Mouse (Mus musculus) layer of hippocampus, adult 2 months (tissue): ENCODE measurements around the gene Chn2. TPM values are rescaled to one million over a fixed set of nuclear protein-coding genes. Genes with fewer than 3 reads are reported as not detected.

Experiments
- DNase-seq, 2 experiments: peaks; one replicate each; pipeline ENCODE4 v3.0.0; 2022; ENCODE audit warnings: low spot score in 2 of 2
- H3K27ac ChIP-seq: fragments of 200-600 bp; 2 replicates; pipeline ENCODE4 v1.8.1; 2022
- H3K4me3 ChIP-seq: fragments of 200-600 bp; 2 replicates; pipeline ENCODE4 v1.8.1; 2022; ENCODE audit warnings: mild to moderate bottlenecking
- CTCF ChIP-seq: fragments of 200-600 bp; conservative IDR thresholded peaks from 2 replicates; pipeline ENCODE4 v1.8.1; 2022; ENCODE audit warnings: antibody characterized with exemption, mild to moderate bottlenecking, moderate library complexity
- total RNA-seq, 2 experiments: library from RNA; stranded (reverse); gene quantifications; 2 replicates each; pipeline ENCODE4 v1.2.3; 2021

The Chn2 gene
- total RNA-seq, 2 experiments from 2014 or later = 16.0 to 19.7 TPM

DNA sequence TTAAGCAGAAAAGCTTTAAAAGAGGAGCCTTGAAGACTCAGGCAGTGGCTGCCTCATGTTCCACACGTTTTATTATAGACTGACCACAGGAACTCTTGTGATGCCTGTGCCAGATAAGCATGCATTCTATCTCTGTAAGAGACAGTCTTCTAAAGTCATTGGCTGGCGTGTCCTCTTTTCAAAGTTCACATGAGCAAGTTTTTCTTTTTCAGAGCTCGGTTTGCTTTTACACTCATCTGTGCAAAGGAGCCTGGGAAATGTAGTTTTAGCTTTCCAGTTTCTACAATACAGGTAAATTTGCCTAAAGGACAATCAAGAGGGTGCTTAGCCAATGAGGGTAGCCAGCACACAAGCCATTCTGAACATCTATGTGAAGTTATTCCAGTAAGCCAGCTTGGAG, 51.5 kb downstream of the Chn2 start:
- no peak for TF ChIP-seq CTCF
- no peak overlapping the region for H3K4me3 ChIP-seq
- no peak overlapping the region for H3K27ac ChIP-seq
- no peak for DNase-seq

DNA sequence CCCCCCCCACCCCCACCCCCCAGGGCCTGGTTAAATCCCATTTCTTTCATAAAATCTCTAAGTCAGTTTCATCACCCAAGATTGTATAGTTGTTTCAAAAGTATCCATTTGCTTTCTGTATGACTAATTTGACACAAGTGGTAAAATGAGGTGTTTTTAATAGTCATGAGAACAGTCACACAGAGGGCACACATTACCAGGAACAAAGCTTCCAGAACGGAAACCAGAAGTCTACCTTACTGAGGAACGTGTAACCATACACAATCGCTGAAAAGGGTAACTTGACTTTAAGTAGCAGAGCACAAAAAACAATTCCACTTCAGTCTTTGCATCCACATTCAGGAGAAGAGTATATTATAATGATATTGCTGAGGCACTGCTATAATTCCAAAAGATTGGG, 53.6 kb downstream of the Chn2 start:
- no peak for DNase-seq
- no peak overlapping the region for H3K27ac ChIP-seq
- no peak overlapping the region for H3K4me3 ChIP-seq
- TF ChIP-seq CTCF = no peak

DNA sequence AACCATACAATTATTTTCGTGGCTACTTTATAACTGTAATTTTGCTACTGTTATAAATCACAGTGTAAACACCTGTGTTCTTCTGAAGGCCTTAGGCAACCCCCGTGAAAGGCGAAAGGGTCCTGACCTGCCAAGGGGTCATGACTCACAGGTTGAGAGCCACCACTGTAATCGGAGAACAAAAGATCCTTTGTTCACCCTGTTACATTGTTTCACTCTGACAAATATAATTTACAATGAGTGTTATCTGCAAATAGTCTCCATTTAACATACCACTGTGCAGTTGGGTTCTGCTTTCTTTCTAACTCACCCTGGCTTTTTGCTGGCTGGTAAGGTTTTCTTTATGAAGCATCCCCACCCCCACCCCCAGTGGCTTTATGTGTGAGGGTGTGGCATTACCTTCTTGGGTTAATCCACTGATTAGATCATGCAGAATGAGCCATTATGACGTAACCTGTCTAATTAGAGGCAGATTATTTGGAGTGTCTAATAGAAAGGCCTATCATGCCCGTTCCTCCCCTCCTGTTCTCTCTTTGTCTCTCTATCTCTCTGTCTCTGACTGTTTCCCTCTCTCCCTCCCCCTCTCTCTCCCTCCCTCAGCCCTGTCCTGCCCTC, 56.9 kb downstream of the Chn2 start:
- Histone ChIP-seq H3K27ac (no peak overlapping the region), H3K4me3 (no peak overlapping the region)
- no peak for TF ChIP-seq CTCF
- DNase-seq = no peak

DNA sequence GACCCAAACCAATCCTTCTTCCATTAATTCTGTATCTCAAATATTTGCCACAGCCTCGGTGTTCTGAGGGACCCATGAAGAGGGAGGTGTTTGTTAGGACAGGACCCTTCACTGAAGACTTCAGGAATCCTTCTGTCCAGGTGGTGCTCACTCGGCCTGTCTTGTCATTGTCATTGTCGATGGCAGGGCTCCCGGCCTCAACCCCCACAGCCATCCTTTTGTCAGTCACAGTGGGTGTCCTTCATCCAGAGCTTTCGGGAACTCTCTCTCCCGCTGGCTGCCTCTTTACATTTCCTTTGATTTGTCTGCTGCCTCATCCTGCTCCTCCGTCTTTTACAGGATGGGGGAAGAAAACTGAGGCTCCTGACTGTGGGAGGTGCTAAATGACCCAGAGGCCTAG, 57.5 kb downstream of the Chn2 start:
- Histone ChIP-seq H3K27ac (no peak overlapping the region), H3K4me3 (no peak overlapping the region)
- TF ChIP-seq CTCF = no peak
- DNase-seq = no peak

DNA sequence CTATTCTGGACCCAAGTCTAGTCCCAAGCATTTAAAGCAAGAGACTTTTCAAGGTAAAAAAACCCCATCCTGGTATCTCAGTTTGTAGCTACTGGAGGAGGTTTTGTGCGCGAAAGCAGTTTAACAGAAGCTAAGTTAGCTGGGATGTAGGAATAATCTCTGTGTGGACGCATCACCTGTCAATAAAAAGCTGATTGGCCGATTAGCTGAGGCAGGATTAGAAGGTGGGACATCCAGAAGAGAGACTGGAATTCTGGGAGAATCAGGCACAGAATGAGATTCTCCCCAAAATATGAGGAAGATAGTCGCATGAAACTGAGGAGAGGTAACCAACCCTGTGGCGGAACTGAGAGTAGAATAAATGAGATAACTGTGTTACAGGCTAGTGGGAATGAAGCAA, 59.0 kb downstream of the Chn2 start:
- no peak for DNase-seq
- H3K27ac ChIP-seq = no peak overlapping the region
- TF ChIP-seq CTCF = no peak

DNA sequence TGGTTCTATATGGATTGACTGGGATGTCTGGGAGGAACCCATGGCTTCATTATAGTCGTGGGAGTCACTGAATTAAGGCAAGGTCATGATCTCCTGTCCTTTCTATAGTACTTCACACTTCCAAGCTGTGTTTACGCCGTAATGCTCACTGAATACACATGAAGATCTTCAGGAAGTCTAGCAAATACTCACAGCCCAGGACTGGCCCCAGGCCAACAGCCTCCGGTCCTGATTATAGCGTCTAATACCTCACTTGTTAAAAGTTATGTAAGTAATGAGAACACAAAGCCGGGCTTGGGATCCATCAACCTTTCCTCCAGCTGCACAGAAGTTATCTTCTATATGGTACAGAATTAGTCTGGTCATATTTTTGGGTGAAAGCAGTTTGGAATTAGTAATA, 60.3 kb downstream of the Chn2 start:
- TF ChIP-seq CTCF = no peak
- Histone ChIP-seq H3K27ac (no peak overlapping the region), H3K4me3 (no peak overlapping the region)
- no peak for DNase-seq

More for the DNA sequence above, 59.0 kb downstream of the Chn2 start:
- H3K4me3 ChIP-seq = no peak overlapping the region

DNA sequence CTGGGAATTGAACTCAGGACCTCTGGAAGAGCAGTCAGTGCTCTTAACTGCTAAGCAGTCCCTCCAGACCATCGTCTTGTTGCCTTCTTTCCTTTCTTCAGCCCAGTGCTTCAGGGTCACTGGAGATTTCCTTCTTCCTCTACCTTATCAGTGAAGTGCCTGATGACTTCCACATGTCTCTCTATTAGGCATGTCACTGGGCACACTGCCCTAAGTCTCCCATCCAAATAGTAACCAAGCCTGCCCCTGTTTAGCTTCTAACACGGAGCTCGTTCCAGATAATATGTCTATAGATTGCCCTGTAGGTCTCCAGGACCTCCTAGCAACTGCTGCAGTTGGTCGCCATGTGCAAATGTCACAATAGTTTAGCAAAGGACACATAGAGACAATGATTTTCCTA, 62.9 kb downstream of the Chn2 start:
- no peak for DNase-seq
- H3K4me3 ChIP-seq = no peak overlapping the region
- TF ChIP-seq CTCF = no peak
- H3K27ac ChIP-seq = no peak overlapping the region

DNA sequence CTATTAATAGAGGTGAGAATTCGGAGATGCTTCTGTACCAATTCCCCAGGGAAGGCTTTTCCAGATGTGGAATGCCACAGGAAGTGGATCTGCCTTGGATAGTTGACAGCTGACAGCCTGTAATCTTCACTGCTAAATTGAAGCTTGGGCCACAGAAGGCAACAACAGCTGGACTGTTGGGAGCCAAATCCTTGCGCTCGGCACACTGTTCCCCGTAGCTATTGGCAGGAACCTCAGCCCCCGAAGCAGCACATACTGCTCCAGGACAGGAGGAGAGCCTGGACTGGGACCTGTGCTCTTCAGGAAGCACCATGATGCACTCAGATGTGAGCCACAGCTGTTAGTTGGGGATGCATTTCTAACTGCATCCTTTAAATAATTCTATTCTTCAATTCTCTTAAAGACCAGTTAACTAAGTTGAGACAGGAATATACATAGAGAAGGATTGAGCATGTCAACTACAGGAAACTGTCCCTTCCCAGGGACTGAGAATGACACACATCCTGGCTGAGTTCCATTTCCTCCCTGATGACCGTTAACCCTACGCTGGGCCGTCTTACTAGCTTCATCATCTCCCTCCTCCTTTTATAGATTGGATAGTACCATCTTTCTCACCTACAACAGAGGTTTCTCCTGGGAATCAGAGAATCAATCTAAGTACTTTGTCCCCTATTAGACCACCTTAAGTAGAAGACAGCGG, 64.1 kb downstream of the Chn2 start:
- no peak overlapping the region for H3K27ac ChIP-seq
- DNase-seq = no peak
- no peak overlapping the region for H3K4me3 ChIP-seq
- no peak for TF ChIP-seq CTCF

DNA sequence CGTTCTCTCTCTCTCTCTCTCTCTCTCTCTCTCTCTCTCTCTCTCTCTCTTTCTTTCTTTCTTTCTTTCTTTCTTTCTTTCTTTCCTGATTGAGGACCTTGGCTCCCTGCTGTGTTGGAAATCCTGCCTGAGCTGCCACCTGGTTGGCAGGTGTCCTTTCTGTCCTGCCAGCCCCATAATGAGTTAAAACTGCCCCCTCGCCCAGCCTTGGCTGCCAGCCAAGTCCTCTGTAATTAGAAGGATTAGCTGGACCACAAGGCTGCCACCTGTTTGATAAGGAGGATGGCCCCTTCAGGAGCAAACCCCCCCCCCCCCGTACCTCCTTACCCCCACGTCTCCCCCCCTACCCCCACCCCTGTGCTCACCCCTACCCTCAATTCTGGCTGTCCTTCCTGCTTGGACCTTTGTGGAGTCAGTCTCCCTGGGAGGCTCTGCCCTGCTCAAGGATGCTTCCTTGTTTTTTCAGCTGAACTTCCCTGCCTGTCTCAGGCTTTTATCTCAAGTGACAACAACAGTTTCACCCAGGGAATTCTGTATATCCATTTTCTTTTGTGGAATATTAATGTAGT, 72.1 kb downstream of the Chn2 start:
- no peak for DNase-seq
- Histone ChIP-seq H3K4me3 (no peak overlapping the region), H3K27ac (no peak overlapping the region)
- TF ChIP-seq CTCF = no peak

DNA sequence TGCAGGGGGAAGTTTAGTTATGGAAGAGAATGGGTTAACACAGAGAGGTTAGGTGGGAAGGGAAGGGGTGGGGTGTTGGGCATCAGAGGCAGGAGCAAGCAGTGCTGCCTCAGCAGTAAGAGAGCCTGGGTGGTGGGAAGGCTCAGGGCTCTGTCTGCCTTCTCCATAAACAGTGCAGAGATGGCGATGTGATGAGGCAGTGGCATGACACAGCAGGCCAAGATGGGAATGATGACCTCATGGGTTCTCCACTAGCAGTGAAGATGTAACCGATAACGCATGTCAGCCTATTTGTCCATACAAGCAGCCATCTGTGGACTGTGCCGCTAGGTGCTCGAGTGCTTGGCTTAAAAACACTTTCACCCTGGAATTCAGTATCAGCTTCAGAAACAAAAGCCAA, 74.0 kb downstream of the Chn2 start:
- no peak for DNase-seq
- TF ChIP-seq CTCF = no peak
- no peak overlapping the region for H3K4me3 ChIP-seq
- no peak overlapping the region for H3K27ac ChIP-seq

DNA sequence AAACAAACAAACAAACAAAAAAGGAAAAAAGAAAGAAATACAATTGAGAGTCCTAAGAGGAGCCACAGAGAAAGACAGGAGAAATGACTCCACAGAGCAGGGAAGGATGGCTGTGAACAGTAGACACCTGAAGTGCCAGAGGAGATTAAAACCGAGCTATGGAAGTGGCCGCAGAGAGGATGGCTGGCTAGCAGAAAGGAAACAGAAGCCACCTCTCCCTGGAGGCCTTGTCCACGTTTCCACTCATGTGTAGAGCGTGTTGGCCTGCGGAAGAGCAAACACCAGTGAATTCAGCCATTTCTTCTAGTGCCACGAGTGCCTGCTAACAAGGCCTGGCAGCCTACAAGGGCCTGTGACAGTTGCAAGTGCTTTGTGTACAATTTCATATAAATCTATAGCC, 75.1 kb downstream of the Chn2 start:
- no peak overlapping the region for H3K4me3 ChIP-seq

DNA sequence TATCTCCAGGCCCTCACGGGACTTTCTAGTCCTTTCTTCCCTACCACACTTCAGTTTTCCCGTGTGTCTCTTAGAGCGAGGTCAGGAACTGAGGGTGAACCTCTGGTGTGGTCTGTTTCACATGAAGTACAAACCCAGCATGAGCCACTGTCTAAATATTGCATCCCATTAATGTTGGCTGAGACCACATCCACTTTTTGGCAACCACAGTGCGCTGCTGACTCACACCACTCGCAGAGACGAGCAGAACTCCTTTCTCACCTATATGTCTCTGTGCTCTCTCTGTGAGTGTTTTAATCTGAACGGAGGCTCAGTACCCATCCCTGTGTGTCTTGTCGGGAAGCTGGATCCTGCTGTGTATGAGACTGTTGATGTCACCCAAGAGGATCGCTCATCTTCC, 76.9 kb downstream of the Chn2 start:
- TF ChIP-seq CTCF = no peak
- Histone ChIP-seq H3K4me3 (no peak overlapping the region), H3K27ac (no peak overlapping the region)
- DNase-seq = no peak

More for the DNA sequence above, 75.1 kb downstream of the Chn2 start:
- TF ChIP-seq CTCF = no peak
- no peak overlapping the region for H3K27ac ChIP-seq
- DNase-seq = no peak

DNA sequence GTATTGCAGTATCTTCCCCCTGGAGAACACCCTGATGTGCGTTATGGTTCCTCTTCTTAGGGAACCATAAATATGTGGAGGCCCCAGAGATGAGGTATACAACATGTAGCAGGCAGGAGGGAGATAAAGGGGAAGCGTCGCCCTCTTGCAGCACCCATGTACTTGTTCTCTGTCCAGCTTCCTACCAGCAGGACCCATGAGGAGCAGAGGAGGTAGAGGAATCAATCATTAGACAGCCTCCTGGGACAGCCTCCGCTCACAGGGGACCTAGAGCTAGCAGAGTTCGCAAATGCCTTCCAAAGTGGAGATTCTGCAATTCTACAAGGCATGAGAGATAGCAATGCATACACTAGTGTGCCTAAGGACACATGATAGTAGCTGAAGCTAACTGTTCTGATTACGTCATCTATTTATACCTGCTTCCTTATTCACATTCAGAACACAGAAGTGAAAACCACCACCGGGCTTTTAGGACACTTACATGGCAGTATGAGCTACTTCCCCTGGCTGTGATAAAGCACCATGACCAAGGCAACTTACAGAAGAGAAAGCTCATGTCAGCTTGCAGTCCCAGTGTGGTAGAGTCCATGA, 77.7 kb downstream of the Chn2 start:
- no peak for DNase-seq
- no peak overlapping the region for H3K4me3 ChIP-seq
- H3K27ac ChIP-seq = no peak overlapping the region
- no peak for TF ChIP-seq CTCF

DNA sequence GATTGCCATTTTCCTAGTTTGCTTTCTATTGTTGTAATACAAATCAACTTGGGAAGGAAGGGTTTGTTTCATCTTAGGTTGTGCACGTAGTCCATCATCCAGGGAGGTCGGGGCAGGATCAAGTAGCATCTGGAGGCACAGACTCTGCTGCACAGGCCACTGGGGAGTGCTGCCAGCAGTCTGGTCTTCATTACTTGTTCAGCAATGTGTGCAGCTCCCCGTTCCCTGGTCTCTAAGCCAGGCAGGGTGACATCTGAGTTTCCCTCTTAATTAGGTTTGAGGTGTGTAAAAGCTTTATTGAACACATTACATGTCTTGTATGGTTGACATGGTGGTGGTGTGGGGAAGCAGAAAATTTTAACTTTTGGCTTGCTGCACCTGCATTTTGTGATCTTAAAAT, 79.0 kb downstream of the Chn2 start:
- no peak for DNase-seq
- Histone ChIP-seq H3K4me3 (no peak overlapping the region), H3K27ac (no peak overlapping the region)
- TF ChIP-seq CTCF = no peak
